Mouse (Mus musculus): Measurements from ENCODE around the gene Zfp428. TPM values are rescaled to one million over a fixed set of nuclear protein-coding genes. Genes with fewer than 3 reads are reported as not detected.

Zfp428 gene
- total RNA-seq, 2 experiments from 2014 or later = 4.3 to 5.9 TPM

GRCm38 (mm10) chr7:24539686-24540085 is 32.9 kb downstream of the Zfp428 start:
- DNase-seq = no peak
- intact Hi-C loops (cut with DNase I) = no loop called here

DNA sequence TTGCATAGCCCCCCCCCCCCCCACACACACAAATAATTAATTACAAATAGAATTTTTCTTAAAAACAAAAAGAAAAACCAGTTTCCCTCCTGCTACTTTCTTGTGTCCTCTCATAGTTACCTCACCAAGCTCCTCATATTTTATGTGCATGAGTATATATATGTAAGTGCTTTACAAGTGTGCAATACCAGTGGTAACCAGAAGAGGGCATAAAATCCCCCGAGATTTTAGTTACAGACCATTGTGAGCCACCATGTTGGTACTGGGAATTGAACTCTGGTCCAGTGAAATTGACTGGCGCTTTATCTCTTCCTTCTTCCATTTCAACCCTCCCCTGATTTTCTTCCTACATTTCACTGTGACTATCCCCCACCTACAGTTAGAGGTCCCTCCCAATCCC is 37.7 kb downstream of the Zfp428 start:
- intact Hi-C loops (cut with DNase I) = loop anchor here (2.0 kb wide), 1 partner anchor 14 kb away; the partner anchor contains the start of gene Irgq
- no peak for DNase-seq

- intact Hi-C loops (cut with DNase I) = no loop called here
- DNase-seq = no peak
Observed at GRCm38 (mm10) chr7:24546068-24546614, 39.3 kb downstream of the Zfp428 start, which contains the start of the genes Pinlyp and Xrcc1. Gene Pinlyp, minus strand, starts transcription at chr7:24546118. Gene Xrcc1, plus strand, starts transcription at chr7:24546289.

DNA sequence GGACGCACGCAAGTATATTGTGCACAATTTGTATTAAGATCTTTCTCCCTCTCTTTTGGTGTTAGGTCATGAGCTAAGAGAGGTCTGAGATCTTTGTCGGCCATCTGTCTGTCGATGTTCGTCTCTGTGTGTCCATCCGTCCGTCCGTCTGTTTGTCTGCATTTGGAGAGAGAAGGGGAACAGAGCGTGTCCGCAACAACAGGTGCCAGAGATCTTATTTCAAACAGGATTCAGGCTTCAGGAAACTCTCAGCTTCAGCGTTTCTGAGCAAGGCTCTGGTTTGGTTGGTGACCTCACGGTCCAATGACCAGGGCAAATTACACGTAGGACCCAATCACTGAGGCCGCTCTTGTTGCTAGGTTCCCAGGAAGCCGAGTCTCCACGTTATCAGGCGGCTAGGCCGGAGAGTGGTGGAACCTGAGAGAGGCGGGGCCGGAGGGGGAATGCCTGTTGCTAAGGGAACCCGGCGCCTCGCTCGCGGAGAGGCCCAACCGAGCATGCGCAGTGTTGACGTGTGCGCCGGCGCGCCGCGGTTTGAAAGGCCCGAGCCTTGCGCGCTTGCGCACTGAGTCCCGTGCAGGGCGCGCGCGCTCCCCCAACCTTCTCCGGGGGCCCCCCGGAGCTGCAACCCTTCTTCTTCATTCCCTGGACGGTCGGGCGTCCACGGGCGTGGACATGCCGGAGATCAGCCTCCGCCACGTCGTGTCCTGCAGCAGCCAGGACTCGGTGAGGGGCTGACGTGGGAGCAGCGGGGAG is 40.0 kb downstream of the Zfp428 start:
- peak; percentile 98 to 99 for DNase-seq
- intact Hi-C loops (cut with DNase I) = no loop called here

DNA sequence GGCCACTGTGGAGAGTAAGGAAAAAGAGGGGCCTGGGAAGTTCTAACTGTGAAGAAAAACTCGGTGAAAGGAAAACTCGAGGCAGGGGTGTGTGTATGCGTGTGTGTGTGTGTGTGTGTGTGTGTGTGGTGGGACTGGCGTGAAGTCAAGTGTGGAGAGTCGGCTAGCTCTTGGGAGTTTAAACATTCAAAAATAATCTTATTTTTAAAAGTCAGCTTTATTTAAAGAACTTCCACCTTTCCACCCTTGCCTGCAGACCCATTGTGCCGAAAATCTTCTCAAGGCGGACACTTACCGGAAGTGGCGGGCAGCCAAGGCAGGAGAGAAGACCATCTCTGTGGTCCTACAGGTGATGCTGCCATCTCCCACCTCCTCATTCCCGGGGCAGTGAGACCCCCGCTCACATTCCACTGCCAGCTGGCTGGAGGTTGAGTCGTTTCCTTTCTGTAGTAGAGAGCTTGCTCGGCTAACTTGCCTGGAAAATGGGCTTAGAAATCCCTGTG is 40.8 kb downstream of the Zfp428 start:
- no peak for DNase-seq
- intact Hi-C loops (cut with DNase I) = no loop called here

GRCm38 (mm10) chr7:24551985-24552759 is 45.4 kb downstream of the Zfp428 start:
- DNase-seq = no peak
- intact Hi-C loops (cut with DNase I) = no loop called here

DNA sequence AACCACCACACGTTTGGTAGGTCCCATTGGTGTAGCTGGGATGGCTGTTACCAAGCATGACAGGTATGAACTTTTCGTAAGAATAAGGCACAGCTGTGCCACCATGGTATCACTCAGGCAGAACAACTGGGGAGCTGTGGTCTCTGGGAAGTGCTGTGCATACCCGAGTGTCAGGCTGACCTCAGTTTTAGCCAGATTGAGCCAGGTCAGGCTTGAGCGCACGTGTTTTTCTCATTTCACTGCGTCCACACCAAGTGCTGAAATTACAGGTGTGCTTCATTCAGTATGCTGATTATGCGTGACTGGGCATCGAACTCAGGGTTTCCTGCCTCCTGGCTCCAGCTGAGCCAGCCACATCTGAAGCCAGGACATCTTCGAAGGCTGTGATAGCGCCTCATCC is 49.0 kb downstream of the Zfp428 start:
- DNase-seq = no peak
- intact Hi-C loops (cut with DNase I) = no loop called here

DNA sequence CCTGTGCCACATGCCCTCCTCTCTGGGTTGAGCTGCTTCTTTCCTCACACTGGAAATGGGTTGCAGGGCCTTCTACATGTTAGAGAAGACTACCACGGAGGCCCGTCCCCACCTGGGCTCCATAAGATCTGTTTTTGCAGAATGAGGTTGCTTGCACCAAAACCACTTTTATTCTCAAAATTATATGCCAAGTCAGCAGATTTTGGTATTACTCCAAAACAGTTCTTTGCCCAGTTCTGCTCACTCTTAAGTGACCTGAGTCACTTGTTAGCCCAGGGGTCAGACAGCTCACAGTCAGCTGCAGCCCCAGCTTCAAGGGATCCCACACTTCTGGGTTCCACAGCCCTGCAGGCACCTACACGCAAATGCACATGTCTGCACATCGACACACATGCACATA is 54.6 kb downstream of the Zfp428 start:
- intact Hi-C loops (cut with DNase I) = no loop called here

GRCm38 (mm10) chr7:24563191-24563836 is 56.5 kb downstream of the Zfp428 start:
- intact Hi-C loops (cut with DNase I) = no loop called here
- DNase-seq = no peak

More for the DNA sequence above, 54.6 kb downstream of the Zfp428 start:
- no peak for DNase-seq

DNA sequence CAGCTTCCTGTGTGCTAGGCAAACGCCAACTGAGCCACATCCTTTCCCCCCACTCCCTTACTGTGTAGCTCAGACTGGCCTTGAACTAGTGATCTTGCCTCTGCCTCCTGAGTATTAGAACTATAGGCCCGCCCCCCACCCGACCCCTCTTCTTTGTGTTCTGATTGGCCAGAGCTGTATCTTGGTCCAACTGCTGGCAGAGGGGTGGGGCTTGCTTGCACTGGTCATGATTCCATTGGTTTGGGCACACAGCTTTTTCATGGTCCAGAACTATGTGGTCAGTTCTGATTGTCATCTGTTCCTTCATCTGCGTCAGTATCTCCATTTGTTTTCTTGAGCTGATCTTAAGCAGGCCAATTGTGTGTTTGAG is 57.0 kb downstream of the Zfp428 start:
- intact Hi-C loops (cut with DNase I) = loop anchor here (2.0 kb wide), 1 partner anchor 89 kb away; no protein-coding TSS in a partner anchor

GRCm38 (mm10) chr7:24564607-24565265 is 57.9 kb downstream of the Zfp428 start:
- intact Hi-C loops (cut with DNase I) = loop anchor here (2.0 kb wide), 1 partner anchor 90 kb away; no protein-coding TSS in a partner anchor
- DNase-seq = peak; percentile 50 to 69

More for the DNA sequence above, 57.0 kb downstream of the Zfp428 start:
- DNase-seq = no peak

Other genes starting within 250 kb of the Zfp428 start
- 1 to 10 TPM; 3.6 to 3.8 TPM for gene Zfp93, start 236.6 kb upstream of the Zfp428 start, total RNA-seq (2021)
- 1 to 10 TPM; 2.5 to 2.7 TPM for gene Zfp61, start 205.8 kb upstream of the Zfp428 start, total RNA-seq (2021)
- gene Zfp94, start 190.3 kb upstream of the Zfp428 start, total RNA-seq (2021) = 1 to 10 TPM; 1.5 to 1.9 TPM
- gene Tescl, start 173.1 kb upstream of the Zfp428 start, total RNA-seq (2021) = not detected
- not detected for gene Lypd5, start 157.8 kb upstream of the Zfp428 start, total RNA-seq (2021)
- gene Kcnn4, start 136.7 kb upstream of the Zfp428 start, total RNA-seq (2021) = 1 to 10 TPM in 1 of 2 experiments, under 1 TPM in 1; 0.42 to 1.2 TPM
- 10 to 100 TPM in 1 of 2 experiments, 1 to 10 TPM in 1; 9.8 to 11.5 TPM for gene Smg9, start 107.4 kb upstream of the Zfp428 start, total RNA-seq (2021)
- not detected for gene Irgc1, start 54.7 kb upstream of the Zfp428 start, total RNA-seq (2021)
- under 1 TPM; 0.61 to 0.64 TPM for gene Plaur, start 44.5 kb upstream of the Zfp428 start, total RNA-seq (2021)
- gene Cadm4, start 25.0 kb upstream of the Zfp428 start, total RNA-seq (2021) = 1 to 10 TPM; 2.7 to 4.6 TPM
- not detected for gene AC161166.1, start 5.4 kb downstream of the Zfp428 start, total RNA-seq (2021)
- 10 to 100 TPM; 10.7 to 10.9 TPM for gene Irgq, start 23.7 kb downstream of the Zfp428 start, total RNA-seq (2021)
- gene Pinlyp, start 39.1 kb downstream of the Zfp428 start, total RNA-seq (2021) = not detected
- gene Xrcc1, start 39.3 kb downstream of the Zfp428 start, total RNA-seq (2021) = 10 to 100 TPM; 17.1 to 21.4 TPM
- 10 to 100 TPM; 23.0 to 24.2 TPM for gene Ethe1, start 80.5 kb downstream of the Zfp428 start, total RNA-seq (2021)
- under 1 TPM in 1 of 2 experiments, not detected in 1; 0.18 TPM for gene Zfp575, start 80.6 kb downstream of the Zfp428 start, total RNA-seq (2021)
- gene Phldb3, start 103.8 kb downstream of the Zfp428 start, total RNA-seq (2021) = under 1 TPM; 0.30 to 0.66 TPM
- gene Lypd3, start 129.5 kb downstream of the Zfp428 start, total RNA-seq (2021) = not detected
- gene Tex101, start 169.7 kb downstream of the Zfp428 start, total RNA-seq (2021) = not detected
- not detected for gene BC049730, start 202.2 kb downstream of the Zfp428 start, total RNA-seq (2021)
- not detected for gene Gm4763, start 219.9 kb downstream of the Zfp428 start, total RNA-seq (2021)

Measured in gastrocnemius, postnatal 36 days (tissue).